Mouse (Mus musculus) cortical plate, adult 2 months (tissue): ENCODE data around the gene Olfr710.

ENCODE experiments used
- CTCF ChIP-seq: fragments of 200-500 bp; IDR thresholded peaks from 2 replicates; pipeline ENCODE4 v1.5.1; 2011; ENCODE audit warnings: mild to moderate bottlenecking, control low read depth, low read length; ENCODE audit not compliant: insufficient read depth; ENCODE audit errors: extremely low read depth
- POLR2A ChIP-seq: fragments of 200-500 bp; IDR thresholded peaks from 2 replicates; pipeline ENCODE4 v1.6.1; 2011; ENCODE audit warnings: mild to moderate bottlenecking, low read length, control low read depth; ENCODE audit not compliant: insufficient read depth; ENCODE audit errors: extremely low read depth

DNA sequence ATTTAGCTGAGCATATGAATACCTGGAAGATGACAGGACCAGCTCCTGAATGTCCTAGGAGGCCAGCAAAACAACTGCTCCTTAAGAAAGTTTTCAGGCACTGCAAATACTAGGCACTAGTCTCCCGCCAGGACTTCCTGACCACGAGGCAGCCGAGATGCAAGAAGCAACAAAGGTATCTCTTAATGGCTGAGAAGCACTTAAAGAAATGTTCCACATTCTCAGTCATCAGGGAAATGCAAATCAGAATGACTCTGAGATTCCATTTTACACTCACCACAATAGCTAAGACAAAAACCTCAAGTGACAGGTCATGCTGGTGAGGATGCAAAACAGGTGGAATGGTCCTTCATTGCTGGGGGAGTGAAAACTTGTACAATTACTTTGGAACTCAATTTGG, 37.1 kb upstream of the Olfr710 start:
- TF ChIP-seq POLR2A (no peak), CTCF (no peak)
